Mouse (Mus musculus) forebrain, embryonic 16.5 days (tissue): ENCODE data around the gene Poln. TPM values are rescaled to one million over a fixed set of nuclear protein-coding genes. Genes with fewer than 3 reads are reported as not detected.

ENCODE experiments used
- ATAC-seq: fragments of 200-750 bp; cut with Nextera tagmentation; 2 replicates; pipeline ENCODE4 v1.8.0; 2017; ENCODE audit warnings: mild to moderate bottlenecking, moderate library complexity
- H3K27ac ChIP-seq: fragments of 300-500 bp; sonication (generic); 2 replicates; pipeline ENCODE4 v1.5.1; 2014; ENCODE audit warnings: low read length, control low read depth
- H3K27me3 ChIP-seq: fragments of 300-500 bp; sonication (generic); replicated peaks from 2 replicates; pipeline ENCODE4 v1.6.1; 2014; ENCODE audit warnings: low read length; ENCODE audit not compliant: control insufficient read depth, insufficient read depth
- H3K36me3 ChIP-seq: fragments of 300-500 bp; sonication (generic); 2 replicates; pipeline ENCODE4 v1.6.1; 2014; ENCODE audit not compliant: control insufficient read depth, insufficient read depth
- H3K4me1 ChIP-seq: fragments of 300-500 bp; sonication (generic); replicated peaks from 2 replicates; pipeline ENCODE4 v1.6.1; 2014; ENCODE audit warnings: low read length; ENCODE audit not compliant: control insufficient read depth, insufficient read depth
- H3K4me2 ChIP-seq: fragments of 300-500 bp; sonication (generic); 2 replicates; pipeline ENCODE4 v1.6.1; 2014; ENCODE audit warnings: mild to moderate bottlenecking, low read length, control low read depth
- H3K4me3 ChIP-seq: fragments of 300-500 bp; sonication (generic); replicated peaks from 2 replicates; pipeline ENCODE4 v1.5.1; 2014; ENCODE audit warnings: mild to moderate bottlenecking, low read length, control low read depth
- H3K9ac ChIP-seq: fragments of 300-500 bp; sonication (generic); replicated peaks from 2 replicates; pipeline ENCODE4 v1.6.1; 2014; ENCODE audit warnings: low read depth, low read length, control low read depth
- H3K9me3 ChIP-seq: fragments of 300-500 bp; sonication (generic); 2 replicates; pipeline ENCODE4 v1.6.1; 2016; ENCODE audit warnings: low read length; ENCODE audit not compliant: control insufficient read depth
- WGBS: fragments of 180-500 bp; shearing (Covaris S2); extraction: QIAGEN DNeasy Blood & Tissue Kit; methylation state at CpG from one replicate; pipeline ENCODE4 v1.1.7; 2014; 5-methylcytosine and 5-hydroxymethylcytosine counted together
- polyA plus RNA-seq: library from polyadenylated mRNA; unstranded; fragments of >200 nt; fragmentation: Nextera tagmentation; extraction: Ambion mirVana; gene quantifications from 2 replicates; pipeline ENCODE4 v1.2.1, GENCODE M21; 2015

Gene Poln
- polyA plus RNA-seq, 1 experiment from 2014 or later: 0.73 TPM

DNA sequence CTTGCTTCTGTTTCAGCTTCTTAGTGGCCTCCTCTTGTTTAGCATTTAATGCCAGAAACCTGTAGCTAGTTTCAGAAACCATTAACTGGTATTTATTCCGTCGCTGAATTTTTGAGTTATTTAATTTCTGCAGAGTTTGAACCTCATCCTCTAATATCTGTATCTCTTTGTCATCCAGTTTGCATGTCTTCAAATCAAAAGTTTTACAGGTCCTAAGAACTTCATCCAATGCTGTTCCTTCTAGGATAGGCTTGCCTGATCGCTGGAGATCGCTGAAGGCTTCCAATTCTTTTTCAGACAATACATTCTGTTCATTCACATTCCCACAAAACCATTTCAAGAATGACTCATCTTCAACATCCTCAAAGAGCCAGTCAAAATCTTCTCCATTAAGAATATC, 1.4 kb downstream of the Poln start:
- no peaks in the 10 kb centered on the region for H3K9me3 ChIP-seq
- 79% methylated on average over 4 of the region's 4 CpGs for WGBS
- H3K4me3 ChIP-seq: no peak overlapping the region
- H3K4me2 ChIP-seq: no peak overlapping the region; the same call in 1 of the 2 replicates
- no peak for ATAC-seq
- peaks cover 3% of the 10 kb centered on the region; the same call in 1 of the 2 replicates for H3K36me3 ChIP-seq
- no peak overlapping the region for H3K9ac ChIP-seq
- H3K27ac ChIP-seq: no peak overlapping the region
- peaks cover 20% of the 10 kb centered on the region for H3K4me1 ChIP-seq
- no peaks in the 10 kb centered on the region for H3K27me3 ChIP-seq

DNA sequence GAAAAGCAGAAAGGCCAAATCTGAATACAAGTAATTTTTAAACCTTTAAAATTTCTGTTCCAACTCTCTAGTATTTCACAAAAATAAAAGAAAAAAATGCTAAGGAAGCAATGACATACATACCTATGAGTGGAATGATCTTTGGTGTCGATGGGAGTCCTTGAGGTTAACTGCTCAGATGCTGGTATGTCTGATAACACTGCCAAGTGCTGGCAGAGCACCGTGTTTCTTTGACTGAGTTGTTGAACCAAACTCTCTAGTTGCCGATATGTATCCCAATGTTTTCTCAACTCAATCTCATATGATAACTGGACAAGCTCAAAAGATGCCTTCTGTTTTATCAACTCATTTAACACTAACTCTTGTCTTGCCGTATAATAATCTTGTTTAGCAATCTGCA, 3.5 kb downstream of the Poln start:
- WGBS: 84% methylated on average over 4 of the region's 4 CpGs
- no peak overlapping the region for H3K9ac ChIP-seq

DNA sequence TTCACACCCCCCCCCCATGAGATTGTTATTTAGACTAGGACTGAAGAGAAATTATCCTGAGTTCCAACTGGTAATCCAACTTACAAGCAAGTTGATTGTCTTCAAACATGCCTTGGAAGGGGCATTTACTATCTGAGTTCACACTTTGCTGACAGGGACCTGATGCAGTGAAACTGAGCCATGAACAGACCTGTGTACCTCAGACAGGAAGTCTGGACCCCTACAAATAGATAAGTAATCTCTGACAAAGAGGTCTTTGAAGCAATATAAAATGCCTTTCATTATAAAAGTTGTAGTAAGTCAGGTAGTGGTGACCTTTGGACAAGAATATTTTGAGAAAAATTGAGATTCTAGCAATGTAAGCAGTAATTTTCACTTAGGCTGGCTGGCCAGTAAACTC, 20.8 kb downstream of the Poln start:
- no peak for ATAC-seq
- no peaks in the 10 kb centered on the region for H3K36me3 ChIP-seq
- H3K9me3 ChIP-seq: no peaks in the 10 kb centered on the region
- no peaks in the 10 kb centered on the region for H3K4me1 ChIP-seq
- no peak overlapping the region for H3K4me3 ChIP-seq
- no peak overlapping the region for H3K9ac ChIP-seq
- H3K27ac ChIP-seq: no peak overlapping the region
- no peaks in the 10 kb centered on the region for H3K27me3 ChIP-seq
- no peak overlapping the region for H3K4me2 ChIP-seq

More for the DNA sequence above, 3.5 kb downstream of the Poln start:
- H3K4me2 ChIP-seq: no peak overlapping the region
- H3K36me3 ChIP-seq: 0 out of 2 replicates have a peak, but pooled peaks cover 3% of the 10 kb centered on the region
- no peaks in the 10 kb centered on the region for H3K9me3 ChIP-seq
- no peak for ATAC-seq
- H3K27ac ChIP-seq: no peak overlapping the region
- H3K4me3 ChIP-seq: no peak overlapping the region
- no peaks in the 10 kb centered on the region for H3K27me3 ChIP-seq
- peaks cover 20% of the 10 kb centered on the region for H3K4me1 ChIP-seq

GRCm38 (mm10) chr5:34147554-34147953, 21.7 kb downstream of the Poln start:
- no peaks in the 10 kb centered on the region for H3K9me3 ChIP-seq
- no peak overlapping the region for H3K9ac ChIP-seq
- H3K4me2 ChIP-seq: no peak overlapping the region
- no peak overlapping the region for H3K4me3 ChIP-seq
- ATAC-seq: no peak
- no peaks in the 10 kb centered on the region for H3K36me3 ChIP-seq
- H3K4me1 ChIP-seq: no peaks in the 10 kb centered on the region
- 95% methylated on average over 3 of the region's 3 CpGs for WGBS
- no peak overlapping the region for H3K27ac ChIP-seq
- H3K27me3 ChIP-seq: no peaks in the 10 kb centered on the region

GRCm38 (mm10) chr5:34139751-34140150, 29.5 kb downstream of the Poln start:
- H3K4me3 ChIP-seq: no peak overlapping the region
- no peaks in the 10 kb centered on the region for H3K36me3 ChIP-seq
- H3K27ac ChIP-seq: no peak overlapping the region
- ATAC-seq: no peak
- no peaks in the 10 kb centered on the region for H3K9me3 ChIP-seq
- no peaks in the 10 kb centered on the region for H3K27me3 ChIP-seq
- no peaks in the 10 kb centered on the region for H3K4me1 ChIP-seq
- 0% methylated on average over 1 of the region's 1 CpGs for WGBS
- H3K9ac ChIP-seq: no peak overlapping the region
- no peak overlapping the region for H3K4me2 ChIP-seq

- 87% methylated on average over 2 of the region's 2 CpGs for WGBS
- no peaks in the 10 kb centered on the region for H3K9me3 ChIP-seq
- no peak overlapping the region for H3K4me3 ChIP-seq
- no peak overlapping the region for H3K4me2 ChIP-seq
- no peaks in the 10 kb centered on the region for H3K4me1 ChIP-seq
- no peak for ATAC-seq
- no peak overlapping the region for H3K27ac ChIP-seq
- H3K27me3 ChIP-seq: no peaks in the 10 kb centered on the region
- H3K36me3 ChIP-seq: no peaks in the 10 kb centered on the region
- no peak overlapping the region for H3K9ac ChIP-seq
These were observed 36.5 kb downstream of the Poln start for GRCm38 (mm10) chr5:34132731-34133130.

- no peaks in the 10 kb centered on the region for H3K9me3 ChIP-seq
- no peaks in the 10 kb centered on the region for H3K27me3 ChIP-seq
- no peak overlapping the region for H3K4me3 ChIP-seq
- WGBS: 41% methylated on average over 1 of the region's 1 CpGs
- H3K9ac ChIP-seq: no peak overlapping the region
- no peak overlapping the region for H3K27ac ChIP-seq
- no peaks in the 10 kb centered on the region for H3K4me1 ChIP-seq
- no peaks in the 10 kb centered on the region for H3K36me3 ChIP-seq
- ATAC-seq: no peak
- no peak overlapping the region for H3K4me2 ChIP-seq
These were observed 45.1 kb downstream of the Poln start for GRCm38 (mm10) chr5:34124131-34124530.

- Histone ChIP-seq H3K27ac (no peak overlapping the region), H3K4me1 (no peaks in the 10 kb centered on the region), H3K4me3 (no peak overlapping the region), H3K9ac (no peak overlapping the region), H3K4me2 (no peak overlapping the region), H3K27me3 (no peaks in the 10 kb centered on the region), H3K36me3 (no peaks in the 10 kb centered on the region), H3K9me3 (no peaks in the 10 kb centered on the region)
- 79% methylated on average over 3 of the region's 3 CpGs for WGBS
- no peak for ATAC-seq
These were observed 50.0 kb downstream of the Poln start for GRCm38 (mm10) chr5:34119121-34119856.

- Histone ChIP-seq H3K27me3 (no peaks in the 10 kb centered on the region), H3K27ac (no peak overlapping the region), H3K4me2 (no peak overlapping the region), H3K36me3 (no peaks in the 10 kb centered on the region), H3K4me1 (no peaks in the 10 kb centered on the region), H3K9ac (no peak overlapping the region), H3K9me3 (no peaks in the 10 kb centered on the region), H3K4me3 (no peak overlapping the region)
- ATAC-seq: no peak
- 76% methylated on average over 1 of the region's 1 CpGs for WGBS
These were observed 63.6 kb downstream of the Poln start for GRCm38 (mm10) chr5:34105681-34106080.

DNA sequence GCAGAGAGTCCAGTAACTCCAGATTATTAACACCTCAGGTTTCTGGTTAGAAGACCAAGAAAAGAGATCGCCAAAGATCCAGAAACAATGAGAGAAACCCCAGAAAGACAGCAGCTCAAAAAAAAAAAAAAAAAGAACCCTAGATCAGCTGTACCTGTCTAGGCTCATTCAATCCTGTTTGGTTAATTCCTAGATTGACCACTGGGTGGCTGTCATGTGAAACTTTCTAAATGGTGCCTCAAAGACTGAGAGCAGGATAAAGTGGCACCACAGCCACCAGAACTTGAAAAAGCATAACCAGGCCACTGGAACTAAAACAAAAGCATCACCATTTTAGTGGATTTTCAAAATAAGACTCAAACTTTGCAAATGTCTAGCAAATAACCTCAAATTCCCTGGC, 71.9 kb downstream of the Poln start:
- H3K9me3 ChIP-seq: no peaks in the 10 kb centered on the region
- H3K4me3 ChIP-seq: no peak overlapping the region
- H3K9ac ChIP-seq: no peak overlapping the region
- no peaks in the 10 kb centered on the region for H3K27me3 ChIP-seq
- no peaks in the 10 kb centered on the region for H3K36me3 ChIP-seq
- WGBS: 15% methylated on average over 1 of the region's 1 CpGs
- H3K4me2 ChIP-seq: no peak overlapping the region
- H3K4me1 ChIP-seq: no peaks in the 10 kb centered on the region
- no peak for ATAC-seq
- H3K27ac ChIP-seq: no peak overlapping the region
